ENCODE assay signal across 9 mouse cellular contexts in genomic region chr9:4260746-4261090, GRCm38 (mm10). TPM values are rescaled to one million over a fixed set of nuclear protein-coding genes. Genes with fewer than 3 reads are reported as not detected.
A peak's percentile ranks its signal among the peaks of the same experiment; 100 is the strongest.
DNase-seq lines count a peak whose midpoint lies in the region; ATAC-seq and TF ChIP-seq lines count a peak whose summit lies in the region.
"Had no signal": no experiment of that assay in that cellular context is flagged by ENCODE, and none has a peak within 500 bp of the region (broad histone marks: within the 10 kb centered on the region; RNA-seq: fewer than 3 reads in every experiment).

No protein-coding gene starts in this region.

- no peak for ATAC-seq in forebrain, embryonic 15.5 days (replicated peaks)
- ATAC-seq in liver, embryonic 15.5 days (ENCODE audit: insufficient read depth) = 0 out of 2 replicates have a peak, but pooled peaks have one; percentile 9

- H3K9ac ChIP-seq in ES-Bruce4 (ENCODE audit: low read depth, poor library complexity, severe bottlenecking) = peak overlapping the region; percentile 75; the same call in 1 of the 2 replicates
- H3K9ac ChIP-seq in forebrain, embryonic 15.5 days (replicated peaks) = no peak overlapping the region
- H3K9ac ChIP-seq in liver, embryonic 15.5 days = no peak overlapping the region

- peak overlapping the region; percentile 42 for H3K4me3 ChIP-seq in heart, embryonic 10.5 days
- peak overlapping the region; percentile 54 for H3K4me3 ChIP-seq in ES-Bruce4 (ENCODE audit: low read depth, low read length)
- H3K4me3 ChIP-seq in forebrain, embryonic 15.5 days = peak overlapping the region; percentile 34
- H3K4me3 ChIP-seq in liver, embryonic 15.5 days (replicated peaks) = 0 out of 2 replicates have a peak overlapping the region, but pooled peaks have one; percentile 29

- H3K27ac ChIP-seq in heart, embryonic 10.5 days = no peak overlapping the region
- no peak overlapping the region for H3K27ac ChIP-seq in ES-Bruce4 (ENCODE audit: insufficient read depth, low read length)
- no peak overlapping the region for H3K27ac ChIP-seq in forebrain, embryonic 15.5 days (replicated peaks)
- no peak overlapping the region for H3K27ac ChIP-seq in liver, embryonic 15.5 days (replicated peaks)

- H3K27me3 ChIP-seq in heart, embryonic 10.5 days (ENCODE audit: insufficient read depth, poor library complexity, severe bottlenecking) = no peaks in the 10 kb centered on the region
- no peaks in the 10 kb centered on the region for H3K27me3 ChIP-seq in ES-Bruce4 (ENCODE audit: control insufficient read depth, insufficient read depth, low read length, poor library complexity, severe bottlenecking)
- no peaks in the 10 kb centered on the region for H3K27me3 ChIP-seq in forebrain, embryonic 15.5 days
- no peaks in the 10 kb centered on the region for H3K27me3 ChIP-seq in liver, embryonic 15.5 days

- intact Hi-C loops in heart, postnatal 10 days (cut with DNase I) = no loop called here

- whole genome bisulfite sequencing in heart, embryonic 10.5 days = 58% methylated on average over 12 of the region's 12 CpGs
- 68% methylated on average over 12 of the region's 12 CpGs for WGBS in forebrain, embryonic 15.5 days
- 48% methylated on average over 12 of the region's 12 CpGs for WGBS in liver, embryonic 15.5 days (ENCODE audit: insufficient replicate concordance)

- H3K4me2 ChIP-seq in forebrain, embryonic 15.5 days (replicated peaks) = 0 out of 2 replicates have a peak overlapping the region, but pooled peaks have one; percentile 8
- H3K4me2 ChIP-seq in liver, embryonic 15.5 days = no peak overlapping the region

- DNase-seq in heart, embryonic 10.5 days (ENCODE audit: low spot score) = no peak
- no peak for DNase-seq in heart, postnatal 10 days
- DNase-seq in spleen, adult 12 weeks (ENCODE audit: low spot score) = no peak
- DNase-seq in right cerebral cortex, adult 2 months (ENCODE audit: low spot score in 2 of 2) = no peak
- no peak for DNase-seq in embryo, embryonic 10 days (ENCODE audit: low spot score)
- DNase-seq: adrenal gland, adult 2 months had no signal

- no peak for TF ChIP-seq POLR2A in ES-Bruce4 (IDR thresholded peaks at IDR 0.05; ENCODE audit: insufficient read depth, low read length)

- no peaks in the 10 kb centered on the region for H3K36me3 ChIP-seq in heart, embryonic 10.5 days
- no peaks in the 10 kb centered on the region for H3K36me3 ChIP-seq in ES-Bruce4 (ENCODE audit: control insufficient read depth, insufficient read depth, low read length, poor library complexity, severe bottlenecking)
- no peaks in the 10 kb centered on the region for H3K36me3 ChIP-seq in forebrain, embryonic 15.5 days
- no peaks in the 10 kb centered on the region for H3K36me3 ChIP-seq in liver, embryonic 15.5 days (replicated peaks)

- no peak for TF ChIP-seq EP300 in ES-Bruce4 (IDR thresholded peaks at IDR 0.05; ENCODE audit: insufficient read depth, low read depth, low read length)

- no peaks in the 10 kb centered on the region for H3K4me1 ChIP-seq in heart, embryonic 10.5 days
- H3K4me1 ChIP-seq in ES-Bruce4 (ENCODE audit: control insufficient read depth, insufficient read depth, low read length) = no peaks in the 10 kb centered on the region
- H3K4me1 ChIP-seq in forebrain, embryonic 15.5 days = no peaks in the 10 kb centered on the region
- no peaks in the 10 kb centered on the region for H3K4me1 ChIP-seq in liver, embryonic 15.5 days (replicated peaks)

- no peak for TF ChIP-seq CTCF in ES-Bruce4 (IDR thresholded peaks at IDR 0.05; ENCODE audit: low read depth, low read length)

- H3K9me3 ChIP-seq in heart, embryonic 10.5 days = peaks cover 14% of the 10 kb centered on the region
- H3K9me3 ChIP-seq in ES-Bruce4 (replicated peaks; ENCODE audit: control insufficient read depth, insufficient read depth, low read length, poor library complexity, severe bottlenecking) = peaks cover 6% of the 10 kb centered on the region; the same call in 1 of the 2 replicates
- peaks cover 10% of the 10 kb centered on the region; the same call in 1 of the 2 replicates for H3K9me3 ChIP-seq in forebrain, embryonic 15.5 days
- H3K9me3 ChIP-seq in liver, embryonic 15.5 days (replicated peaks) = peaks cover 9% of the 10 kb centered on the region

RNA-seq across cellular contexts. Expression of gene Aasdhppt, which starts 48.6 kb away (rescaled TPM):
- polyA plus RNA-seq in heart, embryonic 10.5 days (2016; fragmentation: Nextera tagmentation; extraction: Ambion mirVana) = 29.5 and 31.5 TPM in 2 replicates
- total RNA-seq in heart, postnatal 10 days (2021) = 10 to 100 TPM; 16.4 to 18.3 TPM
- polyA plus RNA-seq in ES-Bruce4 (2011; ENCODE audit: insufficient read depth, insufficient read length, low read depth, missing spikeins) = 43.2 and 49.0 TPM in 2 replicates
- 35.5 and 36.5 TPM in 2 replicates for polyA plus RNA-seq in forebrain, embryonic 15.5 days (2015; fragmentation: Nextera tagmentation; extraction: Ambion mirVana)
- polyA plus RNA-seq in liver, embryonic 15.5 days (2015; fragmentation: Nextera tagmentation; extraction: Ambion mirVana) = 12.5 and 15.0 TPM in 2 replicates

RNA-seq across cellular contexts. Expression of gene Kbtbd3, which starts 48.9 kb away (rescaled TPM):
- 6.0 and 6.3 TPM in 2 replicates for polyA plus RNA-seq in heart, embryonic 10.5 days (2016; fragmentation: Nextera tagmentation; extraction: Ambion mirVana)
- total RNA-seq in heart, postnatal 10 days (2021) = 1 to 10 TPM; 6.9 to 8.9 TPM
- polyA plus RNA-seq in ES-Bruce4 (2011; ENCODE audit: insufficient read depth, insufficient read length, low read depth, missing spikeins) = 2.0 and 2.7 TPM in 2 replicates
- polyA plus RNA-seq in forebrain, embryonic 15.5 days (2015; fragmentation: Nextera tagmentation; extraction: Ambion mirVana) = 9.3 and 10.1 TPM in 2 replicates
- polyA plus RNA-seq in liver, embryonic 15.5 days (2015; fragmentation: Nextera tagmentation; extraction: Ambion mirVana) = 2.0 and 2.4 TPM in 2 replicates
